Mouse (Mus musculus): Measurements from ENCODE around the gene Nr1h4. TPM values are rescaled to one million over a fixed set of nuclear protein-coding genes. Genes with fewer than 3 reads are reported as not detected.

The Nr1h4 gene
- polyA plus RNA-seq, 1 experiment, result 0.05 TPM

- TF ChIP-seq CTCF (IDR thresholded peaks at IDR 0.05; ENCODE audit: control insufficient read depth, insufficient read depth, insufficient read length), result no peak
- TF ChIP-seq USF1 (IDR thresholded peaks at IDR 0.05; ENCODE audit: low read depth), result no peak
- TF ChIP-seq CEBPB (IDR thresholded peaks at IDR 0.05; ENCODE audit: low read depth), result no peak
- no peak for TF ChIP-seq FOSL1 (IDR thresholded peaks at IDR 0.05; ENCODE audit: insufficient read depth, low read length, poor library complexity, severe bottlenecking)
- no peak for TF ChIP-seq MYOD1 (IDR thresholded peaks at IDR 0.05; ENCODE audit: control insufficient read depth, insufficient read length, low read depth)
- no peak for TF ChIP-seq MYOG (IDR thresholded peaks at IDR 0.05; ENCODE audit: control insufficient read depth, extremely low read depth, insufficient read length)
- TF ChIP-seq MAX (IDR thresholded peaks at IDR 0.05), result no peak
- Histone ChIP-seq H3K4me3 (ENCODE audit: insufficient read depth, poor library complexity, severe bottlenecking) (no peak overlapping the region), H3K79me3 (ENCODE audit: low read depth) (peaks cover 9% of the 10 kb centered on the region), H3ac (ENCODE audit: control insufficient read depth, insufficient read length, low read depth) (no peak overlapping the region), H3K79me2 (ENCODE audit: control insufficient read depth, insufficient read depth) (peaks cover 36% of the 10 kb centered on the region), H3K27me3 (ENCODE audit: control insufficient read depth, insufficient read depth, insufficient read length) (no peaks in the 10 kb centered on the region), H3K36me3 (ENCODE audit: control insufficient read depth, insufficient read depth) (peaks cover 48% of the 10 kb centered on the region)
These were observed 97.5 kb downstream of the Nr1h4 start for GRCm38 (mm10) chr10:89435920-89436319.

GRCm38 (mm10) chr10:89435413-89435812, 98.0 kb downstream of the Nr1h4 start:
- Histone ChIP-seq H3K79me2 (ENCODE audit: control insufficient read depth, insufficient read depth) (peaks cover 30% of the 10 kb centered on the region), H3ac (ENCODE audit: control insufficient read depth, insufficient read length, low read depth) (no peak overlapping the region), H3K27me3 (ENCODE audit: control insufficient read depth, insufficient read depth, insufficient read length) (no peaks in the 10 kb centered on the region), H3K4me3 (ENCODE audit: insufficient read depth, poor library complexity, severe bottlenecking) (no peak overlapping the region), H3K79me3 (ENCODE audit: low read depth) (peaks cover 8% of the 10 kb centered on the region), H3K36me3 (ENCODE audit: control insufficient read depth, insufficient read depth) (peaks cover 53% of the 10 kb centered on the region)
- no peak for TF ChIP-seq CEBPB (IDR thresholded peaks at IDR 0.05; ENCODE audit: low read depth)
- no peak for TF ChIP-seq CTCF (IDR thresholded peaks at IDR 0.05; ENCODE audit: control insufficient read depth, insufficient read depth, insufficient read length)
- no peak for TF ChIP-seq MYOG (IDR thresholded peaks at IDR 0.05; ENCODE audit: control insufficient read depth, extremely low read depth, insufficient read length)

GRCm38 (mm10) chr10:89434509-89435210, 98.7 kb downstream of the Nr1h4 start:
- no peak for TF ChIP-seq MYOG (IDR thresholded peaks at IDR 0.05; ENCODE audit: control insufficient read depth, extremely low read depth, insufficient read length)
- TF ChIP-seq MYOD1 (IDR thresholded peaks at IDR 0.05; ENCODE audit: control insufficient read depth, insufficient read length, low read depth), result no peak
- TF ChIP-seq MAX (IDR thresholded peaks at IDR 0.05), result no peak
- no peak for TF ChIP-seq FOSL1 (IDR thresholded peaks at IDR 0.05; ENCODE audit: insufficient read depth, low read length, poor library complexity, severe bottlenecking)
- no peak for TF ChIP-seq USF1 (IDR thresholded peaks at IDR 0.05; ENCODE audit: low read depth)
- TF ChIP-seq CTCF (IDR thresholded peaks at IDR 0.05; ENCODE audit: control insufficient read depth, insufficient read depth, insufficient read length), result no peak
- no peak for TF ChIP-seq CEBPB (IDR thresholded peaks at IDR 0.05; ENCODE audit: low read depth)
- peaks cover 59% of the 10 kb centered on the region for H3K36me3 ChIP-seq (ENCODE audit: control insufficient read depth, insufficient read depth)
- peaks cover 25% of the 10 kb centered on the region for H3K79me2 ChIP-seq (ENCODE audit: control insufficient read depth, insufficient read depth)
- H3K27me3 ChIP-seq (ENCODE audit: control insufficient read depth, insufficient read depth, insufficient read length), result no peaks in the 10 kb centered on the region
- no peak overlapping the region for H3ac ChIP-seq (ENCODE audit: control insufficient read depth, insufficient read length, low read depth)
- no peak overlapping the region for H3K4me3 ChIP-seq (ENCODE audit: insufficient read depth, poor library complexity, severe bottlenecking)
- H3K79me3 ChIP-seq (ENCODE audit: low read depth), result peaks cover 8% of the 10 kb centered on the region

DNA sequence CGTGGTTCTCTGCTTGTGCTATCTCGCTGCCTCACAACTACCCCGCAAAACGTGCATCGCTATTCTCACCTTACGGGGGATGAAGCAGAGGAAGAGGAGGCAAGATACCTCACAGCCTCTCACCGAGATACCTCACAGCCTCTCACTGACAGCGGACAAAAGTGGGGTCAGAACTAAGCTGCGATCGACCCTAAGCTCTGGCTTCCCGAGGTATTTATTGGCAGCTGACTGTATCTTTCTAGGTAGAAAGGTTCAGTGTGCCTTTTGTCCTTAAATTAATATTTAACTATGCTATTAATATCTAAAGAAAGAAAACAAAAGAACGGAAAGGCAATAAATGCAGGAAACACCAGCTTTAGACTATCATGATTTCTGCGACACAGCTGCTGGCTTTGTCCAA, 100.6 kb downstream of the Nr1h4 start:
- peaks cover 2% of the 10 kb centered on the region for H3K79me3 ChIP-seq (ENCODE audit: low read depth)
- no peaks in the 10 kb centered on the region for H3K27me3 ChIP-seq (ENCODE audit: control insufficient read depth, insufficient read depth, insufficient read length)
- H3K4me3 ChIP-seq (ENCODE audit: insufficient read depth, poor library complexity, severe bottlenecking), result no peak overlapping the region
- no peak for TF ChIP-seq MAX (IDR thresholded peaks at IDR 0.05)
- TF ChIP-seq MYOD1 (IDR thresholded peaks at IDR 0.05; ENCODE audit: control insufficient read depth, insufficient read length, low read depth), result no peak
- TF ChIP-seq CEBPB (IDR thresholded peaks at IDR 0.05; ENCODE audit: low read depth), result no peak
- TF ChIP-seq CTCF (IDR thresholded peaks at IDR 0.05; ENCODE audit: control insufficient read depth, insufficient read depth, insufficient read length), result no peak
- no peak for TF ChIP-seq USF1 (IDR thresholded peaks at IDR 0.05; ENCODE audit: low read depth)
- no peak for TF ChIP-seq MYOG (IDR thresholded peaks at IDR 0.05; ENCODE audit: control insufficient read depth, extremely low read depth, insufficient read length)
- TF ChIP-seq FOSL1 (IDR thresholded peaks at IDR 0.05; ENCODE audit: insufficient read depth, low read length, poor library complexity, severe bottlenecking), result no peak
- H3K79me2 ChIP-seq (ENCODE audit: control insufficient read depth, insufficient read depth), result peaks cover 7% of the 10 kb centered on the region
- H3ac ChIP-seq (ENCODE audit: control insufficient read depth, insufficient read length, low read depth), result no peak overlapping the region
- H3K36me3 ChIP-seq (ENCODE audit: control insufficient read depth, insufficient read depth), result peaks cover 65% of the 10 kb centered on the region

- Histone ChIP-seq H3K27me3 (ENCODE audit: control insufficient read depth, insufficient read depth, insufficient read length) (no peaks in the 10 kb centered on the region), H3K36me3 (ENCODE audit: control insufficient read depth, insufficient read depth) (peaks cover 70% of the 10 kb centered on the region), H3K4me3 (ENCODE audit: insufficient read depth, poor library complexity, severe bottlenecking) (no peak overlapping the region), H3K79me2 (ENCODE audit: control insufficient read depth, insufficient read depth) (no peaks in the 10 kb centered on the region), H3ac (ENCODE audit: control insufficient read depth, insufficient read length, low read depth) (no peak overlapping the region), H3K79me3 (ENCODE audit: low read depth) (peaks cover 2% of the 10 kb centered on the region)
- TF ChIP-seq MYOD1 (IDR thresholded peaks at IDR 0.05; ENCODE audit: control insufficient read depth, insufficient read length, low read depth) (no peak), USF1 (IDR thresholded peaks at IDR 0.05; ENCODE audit: low read depth) (no peak), CTCF (IDR thresholded peaks at IDR 0.05; ENCODE audit: control insufficient read depth, insufficient read depth, insufficient read length) (no peak), CEBPB (IDR thresholded peaks at IDR 0.05; ENCODE audit: low read depth) (no peak), FOSL1 (IDR thresholded peaks at IDR 0.05; ENCODE audit: insufficient read depth, low read length, poor library complexity, severe bottlenecking) (no peak)
These were observed 102.6 kb downstream of the Nr1h4 start for GRCm38 (mm10) chr10:89430751-89431150.

Data from C2C12 (cell line).